Mouse (Mus musculus) adipocyte (in vitro differentiated cells): ENCODE data around the gene Chmp5.
"Not testable (repeated sequence)": the region's sequence is repeated elsewhere in the genome, so short reads cannot be mapped to it uniquely, and the experiment has no call there.

Source experiments
- DNase-seq: peaks from one replicate; pipeline ENCODE4 v3.0.0-alpha.2; 2016; ENCODE audit warnings: low spot score

Chmp5 gene

GRCm38 (mm10) chr4:40948160-40948708, at the start of gene Chmp5, which contains the start of gene Bag1:
TSS of gene Chmp5 (plus strand) at chr4:40948407.
TSS of gene Bag1 (minus strand) at chr4:40948294.
- peak; percentile 99 for DNase-seq

- no peak for DNase-seq
These were observed 49.6 kb upstream of the Chmp5 start for GRCm38 (mm10) chr4:40898476-40899044.

GRCm38 (mm10) chr4:40899264-40899663, 48.9 kb upstream of the Chmp5 start:
- DNase-seq, result no peak

GRCm38 (mm10) chr4:40900071-40900470, 48.1 kb upstream of the Chmp5 start:
- no peak for DNase-seq

GRCm38 (mm10) chr4:40900612-40901011, 47.6 kb upstream of the Chmp5 start:
- DNase-seq, result no peak

- peak; percentile 57 for DNase-seq
These were observed 41.9 kb upstream of the Chmp5 start for GRCm38 (mm10) chr4:40906298-40906697.

- DNase-seq, result no peak
These were observed 39.8 kb upstream of the Chmp5 start for GRCm38 (mm10) chr4:40908261-40908969.

GRCm38 (mm10) chr4:40914287-40914867, 33.8 kb upstream of the Chmp5 start:
- peak; percentile 49 for DNase-seq

- no peak for DNase-seq
These were observed 32.3 kb upstream of the Chmp5 start for GRCm38 (mm10) chr4:40915947-40916346.

GRCm38 (mm10) chr4:40916592-40917155, 31.5 kb upstream of the Chmp5 start:
- DNase-seq, result no peak

GRCm38 (mm10) chr4:40919785-40920184, 28.4 kb upstream of the Chmp5 start, which contains the start of gene Spink4:
TSS of gene Spink4 (plus strand) at chr4:40920052.
- DNase-seq, result peak; percentile 21

GRCm38 (mm10) chr4:40920576-40920975, 27.6 kb upstream of the Chmp5 start:
- no peak for DNase-seq

- no peak for DNase-seq
These were observed 26.9 kb upstream of the Chmp5 start for GRCm38 (mm10) chr4:40921288-40921687.

GRCm38 (mm10) chr4:40923087-40923651, 25.0 kb upstream of the Chmp5 start:
- DNase-seq, result no peak

GRCm38 (mm10) chr4:40925568-40925967, 22.6 kb upstream of the Chmp5 start:
- no peak for DNase-seq

GRCm38 (mm10) chr4:40929046-40929445, 19.2 kb upstream of the Chmp5 start:
- no peak for DNase-seq

GRCm38 (mm10) chr4:40933694-40934093, 14.5 kb upstream of the Chmp5 start:
- DNase-seq, result no peak

GRCm38 (mm10) chr4:40934369-40934768, 13.8 kb upstream of the Chmp5 start:
- DNase-seq, result not testable (repeated sequence)

GRCm38 (mm10) chr4:40936175-40936839, 11.9 kb upstream of the Chmp5 start:
- DNase-seq, result peak; percentile 95

GRCm38 (mm10) chr4:40938793-40939192, 9.4 kb upstream of the Chmp5 start:
- no peak for DNase-seq

- DNase-seq, result no peak
These were observed 4.6 kb upstream of the Chmp5 start for GRCm38 (mm10) chr4:40943651-40944050.
